Mouse (Mus musculus) Muller cell, postnatal 12 days (primary cell): ENCODE data around the gene BC028528.
"Not testable (repeated sequence)": the region's sequence is repeated elsewhere in the genome, so short reads cannot be mapped to it uniquely, and the experiment has no call there.

Experiments used
- DNase-seq: peaks from one replicate; pipeline ENCODE4 v3.0.0-alpha.2; 2015; ENCODE audit errors: inconsistent ontology term

The BC028528 gene

GRCm38 (mm10) chr3:95891211-95892065 is at the start of gene BC028528:
BC028528 (minus strand) TSS chr3:95892005.
- DNase-seq, result no peak

DNA sequence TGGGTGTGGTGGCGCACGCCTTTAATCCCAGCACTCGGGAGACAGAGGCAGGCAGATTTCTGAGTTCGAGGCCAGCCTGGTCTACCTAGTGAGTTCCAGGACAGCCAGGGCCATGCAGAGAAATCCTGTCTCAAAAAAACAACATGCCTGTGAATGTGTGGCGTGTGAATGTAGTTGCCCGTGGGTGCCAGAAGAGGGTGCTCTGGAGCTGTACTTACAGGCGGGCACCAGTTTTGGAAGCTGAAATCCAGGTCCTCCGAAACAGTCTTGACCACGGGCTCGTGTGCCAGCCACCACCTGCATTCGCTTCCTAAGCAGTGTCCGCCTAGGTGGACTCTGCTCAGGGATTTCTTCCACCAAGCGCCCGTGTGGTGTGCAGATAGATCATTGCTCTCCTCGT is 47.0 kb upstream of the BC028528 start:
- DNase-seq, result no peak

DNA sequence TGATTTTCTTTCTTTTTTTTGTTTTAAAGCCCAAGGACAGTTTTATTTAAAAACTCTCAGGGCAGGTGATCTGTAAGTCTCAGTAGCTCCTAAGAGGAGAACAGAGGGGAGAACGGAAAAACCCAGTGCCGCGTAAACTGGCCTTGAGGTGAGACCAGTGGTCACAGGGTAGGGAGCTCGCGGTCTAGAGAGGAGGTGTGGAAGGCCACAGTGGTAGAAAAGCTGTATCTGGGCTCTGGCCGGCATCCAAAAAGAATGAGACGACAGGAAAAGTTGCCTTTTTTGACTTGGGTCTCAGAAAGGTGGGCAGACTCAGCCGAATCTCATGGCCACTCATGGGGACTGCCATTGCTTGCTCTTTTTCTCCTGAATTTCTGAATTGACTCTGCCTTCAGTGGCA is 46.4 kb upstream of the BC028528 start:
- DNase-seq, result no peak

DNA sequence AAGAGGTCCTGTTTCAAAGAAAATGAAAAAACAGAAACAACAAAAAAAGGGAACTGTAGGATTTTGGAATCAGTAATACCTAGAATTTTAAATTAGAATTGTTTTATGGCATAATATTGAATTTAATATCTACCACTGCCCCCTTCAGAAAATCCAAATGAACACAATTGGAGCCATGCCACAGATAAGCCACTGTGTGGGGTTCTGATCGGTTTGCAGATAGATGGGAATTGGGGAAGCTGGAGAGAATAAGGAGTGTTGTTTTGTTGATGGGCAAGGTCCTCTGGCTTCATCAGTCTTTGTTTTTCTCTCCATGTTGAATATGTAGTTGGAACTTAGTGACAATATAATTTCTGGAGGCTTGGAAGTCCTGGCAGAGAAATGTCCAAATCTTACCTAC is 42.6 kb upstream of the BC028528 start:
- DNase-seq, result no peak

GRCm38 (mm10) chr3:95933111-95933750 is 41.4 kb upstream of the BC028528 start:
- no peak for DNase-seq

DNA sequence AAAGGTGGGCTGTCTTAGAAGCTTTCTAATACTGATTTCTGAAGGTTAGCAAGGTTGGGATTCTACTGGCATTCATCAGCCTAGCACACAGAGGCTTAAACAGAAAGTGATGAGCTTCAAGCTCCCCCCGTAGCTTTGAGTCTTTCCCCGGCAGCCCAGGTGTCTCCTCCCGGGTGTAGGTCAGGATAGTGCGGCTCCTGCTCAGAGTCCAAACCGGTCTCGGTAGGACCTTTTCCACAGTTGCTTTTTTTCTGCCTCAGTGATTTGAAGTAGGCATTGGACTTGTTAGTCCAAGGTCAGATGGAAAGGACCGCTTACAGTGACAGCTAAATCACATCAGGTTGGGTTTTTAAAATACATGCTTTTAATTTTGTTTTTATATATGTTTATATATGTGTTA is 40.8 kb upstream of the BC028528 start:
- DNase-seq, result no peak

- no peak for DNase-seq
Observed at GRCm38 (mm10) chr3:95932157-95932556, 40.4 kb upstream of the BC028528 start.

DNA sequence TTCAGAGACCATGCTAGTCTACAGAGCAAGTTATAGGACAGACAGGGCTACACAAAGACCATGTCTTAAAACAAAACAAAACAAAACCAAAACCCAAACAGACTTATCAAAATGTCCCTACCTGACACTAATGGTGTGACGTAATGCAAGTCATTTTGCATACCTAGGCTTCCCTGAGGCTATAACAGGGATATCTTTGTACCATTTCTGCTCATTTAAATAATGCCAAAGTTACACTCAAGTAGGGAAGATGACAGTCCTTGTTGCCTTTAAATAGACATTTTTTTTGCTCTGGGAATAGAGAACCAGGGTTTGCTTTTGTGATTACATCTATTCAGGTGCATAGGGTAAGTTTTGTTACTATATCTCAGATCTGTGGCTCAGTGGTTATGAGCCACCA is 39.7 kb upstream of the BC028528 start:
- DNase-seq, result no peak

DNA sequence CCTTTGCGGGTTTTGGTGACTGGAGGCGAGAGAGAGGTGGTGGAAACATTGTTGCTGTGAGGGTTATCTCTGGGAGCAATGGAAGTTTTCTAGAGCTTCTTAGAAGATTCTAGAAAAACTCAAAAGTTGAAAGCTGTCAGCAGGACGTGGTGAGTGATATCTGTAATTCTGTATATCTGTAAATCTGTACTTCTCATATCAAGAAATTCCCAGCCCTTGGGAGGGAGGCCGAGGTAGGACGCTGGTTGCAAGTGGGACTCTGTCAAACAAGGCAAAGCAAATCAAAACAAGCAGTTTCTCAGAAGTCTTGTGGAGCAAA is 38.6 kb upstream of the BC028528 start:
- DNase-seq, result peak; percentile 14

GRCm38 (mm10) chr3:95929581-95930470 is 38.0 kb upstream of the BC028528 start:
- peak; percentile 77 for DNase-seq

DNA sequence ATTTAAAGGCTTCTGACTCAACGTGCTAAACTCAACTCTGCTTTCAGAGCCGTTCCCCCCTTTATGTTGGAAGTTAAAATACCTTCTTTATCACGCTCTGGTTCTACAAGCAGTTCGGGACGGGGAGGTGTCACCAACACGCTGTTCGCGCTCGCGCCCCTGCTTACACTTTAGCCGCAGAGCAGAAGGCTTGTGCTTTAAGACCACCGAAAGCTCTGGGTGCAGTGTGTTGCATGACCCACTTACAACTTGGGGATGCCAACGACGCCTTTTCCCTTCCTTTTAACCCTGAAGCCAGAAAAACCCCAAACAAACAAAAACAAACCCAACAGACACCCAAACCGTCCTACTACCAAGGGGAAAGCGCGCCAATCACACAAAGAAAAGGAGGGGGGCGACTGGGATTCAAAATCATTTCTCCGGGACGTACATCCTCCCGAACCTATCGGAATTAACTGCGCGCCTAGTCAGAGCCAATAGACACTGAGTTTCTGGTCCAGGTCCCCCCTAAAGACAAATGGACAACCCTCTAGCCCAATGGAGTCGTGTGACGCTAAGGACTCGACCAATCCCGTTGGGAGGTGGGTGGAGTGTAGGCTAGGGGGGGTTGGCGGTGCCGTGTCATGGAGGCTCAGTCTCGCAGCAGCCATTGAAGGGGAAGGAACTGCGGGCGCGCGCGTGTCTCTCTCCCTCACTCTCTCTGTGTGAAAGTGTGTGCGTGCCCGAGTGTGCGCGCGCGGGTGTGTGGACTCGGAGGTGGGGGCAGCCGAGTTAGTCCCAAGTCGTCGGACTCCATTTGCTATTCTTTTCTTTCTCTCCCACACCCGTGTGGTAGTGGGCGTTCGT is 37.1 kb upstream of the BC028528 start, which contains the start of gene Anp32e:
TSS of gene Anp32e (plus strand) at position 589 of the 846 bp plus-strand sequence.
- DNase-seq, result peak; percentile 99

- DNase-seq, result no peak
Observed at GRCm38 (mm10) chr3:95928261-95928657, 36.5 kb upstream of the BC028528 start.

- no peak for DNase-seq
Observed at GRCm38 (mm10) chr3:95925087-95925486, 33.3 kb upstream of the BC028528 start.

- no peak for DNase-seq
Observed at GRCm38 (mm10) chr3:95924185-95924584, 32.4 kb upstream of the BC028528 start.

DNA sequence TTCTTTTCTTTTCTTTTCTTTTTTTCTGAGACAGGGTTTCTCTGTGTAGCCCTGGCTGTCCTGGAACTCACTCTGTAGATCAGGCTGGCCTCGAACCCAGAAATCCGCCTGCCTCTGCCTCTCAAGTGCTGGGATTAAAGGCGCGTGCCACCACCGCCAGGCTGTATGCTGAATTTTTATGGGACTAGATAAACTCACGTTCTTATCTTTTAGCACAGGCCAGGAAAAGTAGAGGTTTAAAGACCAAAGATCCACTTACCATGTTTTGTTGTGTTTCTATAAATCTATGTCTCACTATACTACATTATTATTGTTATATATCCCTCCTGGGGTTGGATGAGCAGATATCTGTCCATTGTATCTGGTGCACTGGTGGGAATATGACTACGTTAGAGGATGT is 31.6 kb upstream of the BC028528 start:
- not testable (repeated sequence) for DNase-seq

DNA sequence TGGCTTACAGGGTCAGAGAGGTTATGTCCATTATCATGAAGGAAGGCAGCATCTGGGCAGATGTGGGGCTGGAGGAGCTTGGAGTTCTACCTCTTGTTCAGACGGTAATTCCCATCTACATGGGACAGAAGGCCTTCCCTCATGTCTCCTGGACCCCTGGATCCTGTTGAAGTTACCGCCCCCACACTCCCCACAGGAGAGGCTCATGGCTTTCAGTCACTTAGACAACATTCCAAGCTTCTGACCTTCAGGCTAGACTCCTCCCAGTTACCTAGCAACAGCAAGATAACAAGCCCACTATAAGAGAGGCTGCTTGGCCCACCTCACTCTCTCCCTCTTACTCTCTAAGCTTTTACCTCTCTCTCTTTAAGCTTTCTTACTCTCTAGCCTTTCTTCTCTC is 28.7 kb upstream of the BC028528 start:
- DNase-seq, result not testable (repeated sequence)

- no peak for DNase-seq
Observed at GRCm38 (mm10) chr3:95916760-95917159, 25.0 kb upstream of the BC028528 start.

DNA sequence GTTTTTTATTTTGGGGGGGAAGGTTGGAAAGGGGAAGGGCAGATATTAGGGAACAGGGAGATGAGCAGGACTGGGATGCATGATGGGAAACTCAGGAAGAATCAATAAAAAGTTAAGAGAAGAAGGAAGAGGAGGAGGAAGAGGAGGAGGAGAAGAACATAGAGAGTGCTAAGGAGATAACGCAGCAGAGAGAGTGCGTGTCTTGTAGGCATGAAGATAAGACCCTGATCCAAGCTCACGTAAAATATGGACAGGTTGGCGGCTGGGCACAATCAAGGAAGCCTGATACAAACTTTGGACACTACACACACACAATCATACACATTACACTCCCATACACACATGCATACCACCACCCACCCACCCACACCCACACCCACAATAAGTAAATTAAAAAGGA is 22.9 kb upstream of the BC028528 start:
- DNase-seq, result no peak

DNA sequence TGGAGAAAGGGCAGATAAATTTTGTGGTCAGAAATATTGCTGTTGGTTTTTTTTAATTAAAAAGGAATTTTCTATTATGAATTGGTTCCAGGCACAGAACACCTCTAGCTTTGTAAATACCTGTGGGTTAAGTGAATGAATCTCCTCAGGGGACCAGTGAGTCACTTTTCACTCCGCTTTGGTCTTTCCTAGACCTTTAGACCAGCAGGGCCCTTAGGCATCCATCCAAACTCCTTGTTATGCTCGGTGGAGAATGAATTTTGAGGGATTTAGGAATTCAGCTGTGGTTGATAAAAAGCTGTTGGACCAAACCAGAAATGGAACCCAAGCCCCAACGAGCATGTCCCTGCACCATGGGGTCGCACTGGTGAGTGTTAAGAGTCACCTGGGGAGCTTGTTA is 15.8 kb upstream of the BC028528 start:
- DNase-seq, result peak; percentile 79

GRCm38 (mm10) chr3:95906860-95907259 is 15.1 kb upstream of the BC028528 start:
- peak; percentile 23 for DNase-seq

- DNase-seq, result peak; percentile 54
Observed at GRCm38 (mm10) chr3:95905940-95906492, 14.2 kb upstream of the BC028528 start.
